Mouse (Mus musculus) C2C12 (cell line): ENCODE results near the gene Cnpy4.

Experiments used
- CEBPB ChIP-seq: IDR thresholded peaks from one replicate; pipeline ENCODE4 v1.6.1; 2011; ENCODE audit warnings: low read depth, mild to moderate bottlenecking, control low read depth, moderate library complexity
- CTCF ChIP-seq: IDR thresholded peaks from one replicate; pipeline ENCODE4 v1.5.1; 2011; ENCODE audit not compliant: control insufficient read depth, insufficient read depth, insufficient read length
- MAX ChIP-seq: IDR thresholded peaks from one replicate; pipeline ENCODE4 v1.6.1; 2011; ENCODE audit warnings: mild to moderate bottlenecking, control low read depth
- USF1 ChIP-seq: IDR thresholded peaks from one replicate; pipeline ENCODE4 v1.6.1; 2011; ENCODE audit warnings: low read depth, mild to moderate bottlenecking, control low read depth, moderate library complexity

DNA sequence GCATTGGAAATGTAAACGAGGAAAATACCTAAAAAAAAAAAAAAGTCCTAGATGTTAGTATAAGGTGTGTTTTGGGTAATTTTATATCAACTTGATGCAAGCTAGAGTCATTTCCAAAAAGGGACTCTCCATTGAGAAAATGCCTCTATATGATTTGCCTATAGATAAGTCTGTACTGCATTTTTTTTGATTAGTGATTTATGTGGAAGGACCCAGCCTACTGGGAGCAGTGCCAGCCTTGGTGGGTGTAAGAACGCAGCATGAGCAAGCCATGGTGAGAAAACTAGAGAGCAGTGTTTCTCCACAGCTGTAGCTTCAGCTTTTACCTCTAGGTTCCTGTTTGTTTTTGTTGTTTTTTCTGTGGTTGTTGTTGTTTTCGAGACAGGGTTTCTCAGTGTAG, 36.0 kb downstream of the Cnpy4 start:
- no peak for TF ChIP-seq CTCF
- no peak for TF ChIP-seq CEBPB
- no peak for TF ChIP-seq USF1
- no peak for TF ChIP-seq MAX
